Mouse (Mus musculus): Measurements from ENCODE around the gene Tdrkh. TPM values are rescaled to one million over a fixed set of nuclear protein-coding genes. Genes with fewer than 3 reads are reported as not detected.

Tdrkh gene
- polyA plus RNA-seq, 1 experiment from 2014 or later, result 11.9 TPM

DNA sequence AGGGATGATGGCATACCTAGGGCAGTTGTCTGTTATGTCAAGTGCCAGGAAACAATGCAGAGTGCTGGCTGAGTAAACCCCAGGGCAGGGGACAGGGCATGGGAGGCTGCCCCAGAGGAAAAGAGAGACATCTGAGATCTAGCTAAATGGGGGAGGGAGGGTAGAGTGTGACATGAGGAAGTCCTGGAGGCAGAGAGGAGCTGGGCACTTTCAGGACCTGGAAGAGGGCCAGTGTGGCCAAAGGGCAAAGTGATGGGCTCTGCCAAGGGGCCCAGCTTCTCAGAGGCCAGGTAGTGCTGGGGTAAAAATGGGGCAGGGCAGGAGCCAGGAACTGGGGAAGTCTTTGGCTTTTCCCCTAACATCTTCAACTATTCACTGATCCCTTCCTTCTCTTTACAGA, 38.4 kb upstream of the Tdrkh start:
- peaks cover 25% of the 10 kb centered on the region for H3K4me1 ChIP-seq (replicated peaks)
- no peak for ATAC-seq
- no peak overlapping the region for H3K9ac ChIP-seq
- H3K36me3 ChIP-seq, result no peaks in the 10 kb centered on the region
- H3K27me3 ChIP-seq (replicated peaks), result 0 out of 2 replicates have a peak, but pooled peaks cover 3% of the 10 kb centered on the region
- H3K4me2 ChIP-seq (replicated peaks), result no peak overlapping the region
- H3K4me3 ChIP-seq (replicated peaks), result no peak overlapping the region
- H3K27ac ChIP-seq, result no peak overlapping the region
- no peaks in the 10 kb centered on the region for H3K9me3 ChIP-seq

- Histone ChIP-seq H3K4me3 (replicated peaks) (no peak overlapping the region), H3K4me1 (replicated peaks) (peaks cover 25% of the 10 kb centered on the region), H3K27ac (no peak overlapping the region), H3K9me3 (no peaks in the 10 kb centered on the region), H3K27me3 (replicated peaks) (0 out of 2 replicates have a peak, but pooled peaks cover 3% of the 10 kb centered on the region), H3K36me3 (no peaks in the 10 kb centered on the region), H3K4me2 (replicated peaks) (no peak overlapping the region), H3K9ac (no peak overlapping the region)
- WGBS, result 79% methylated on average over 2 of the region's 2 CpGs
- ATAC-seq, result no peak
These were observed 37.9 kb upstream of the Tdrkh start for GRCm38 (mm10) chr3:94375146-94375545.

DNA sequence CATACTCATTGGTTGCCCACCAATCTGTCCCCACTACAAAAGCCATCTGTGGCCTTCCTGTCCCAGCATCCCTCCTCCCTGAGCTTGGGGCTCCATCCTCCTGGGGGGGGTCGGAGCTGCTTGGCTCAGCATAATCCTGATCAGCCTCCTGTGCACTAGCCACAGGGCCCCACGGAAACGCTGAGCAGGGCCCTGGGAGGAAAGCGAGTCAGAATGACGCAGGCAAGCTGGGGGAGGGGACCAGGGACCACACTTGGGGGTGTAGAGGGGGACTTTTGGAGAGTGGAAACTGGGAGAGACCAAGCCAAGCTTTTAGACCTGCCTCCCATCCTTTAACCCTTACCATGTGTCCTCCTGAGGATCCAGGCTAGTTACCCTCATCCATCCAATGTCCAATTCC, 37.2 kb upstream of the Tdrkh start:
- H3K9ac ChIP-seq, result no peak overlapping the region
- H3K36me3 ChIP-seq, result no peaks in the 10 kb centered on the region
- H3K4me2 ChIP-seq (replicated peaks), result no peak overlapping the region
- no peak overlapping the region for H3K27ac ChIP-seq
- H3K4me3 ChIP-seq (replicated peaks), result no peak overlapping the region
- 0 out of 2 replicates have a peak, but pooled peaks cover 3% of the 10 kb centered on the region for H3K27me3 ChIP-seq (replicated peaks)
- no peaks in the 10 kb centered on the region for H3K9me3 ChIP-seq
- H3K4me1 ChIP-seq (replicated peaks), result peaks cover 25% of the 10 kb centered on the region
- WGBS, result 53% methylated on average over 5 of the region's 5 CpGs
- ATAC-seq, result no peak

DNA sequence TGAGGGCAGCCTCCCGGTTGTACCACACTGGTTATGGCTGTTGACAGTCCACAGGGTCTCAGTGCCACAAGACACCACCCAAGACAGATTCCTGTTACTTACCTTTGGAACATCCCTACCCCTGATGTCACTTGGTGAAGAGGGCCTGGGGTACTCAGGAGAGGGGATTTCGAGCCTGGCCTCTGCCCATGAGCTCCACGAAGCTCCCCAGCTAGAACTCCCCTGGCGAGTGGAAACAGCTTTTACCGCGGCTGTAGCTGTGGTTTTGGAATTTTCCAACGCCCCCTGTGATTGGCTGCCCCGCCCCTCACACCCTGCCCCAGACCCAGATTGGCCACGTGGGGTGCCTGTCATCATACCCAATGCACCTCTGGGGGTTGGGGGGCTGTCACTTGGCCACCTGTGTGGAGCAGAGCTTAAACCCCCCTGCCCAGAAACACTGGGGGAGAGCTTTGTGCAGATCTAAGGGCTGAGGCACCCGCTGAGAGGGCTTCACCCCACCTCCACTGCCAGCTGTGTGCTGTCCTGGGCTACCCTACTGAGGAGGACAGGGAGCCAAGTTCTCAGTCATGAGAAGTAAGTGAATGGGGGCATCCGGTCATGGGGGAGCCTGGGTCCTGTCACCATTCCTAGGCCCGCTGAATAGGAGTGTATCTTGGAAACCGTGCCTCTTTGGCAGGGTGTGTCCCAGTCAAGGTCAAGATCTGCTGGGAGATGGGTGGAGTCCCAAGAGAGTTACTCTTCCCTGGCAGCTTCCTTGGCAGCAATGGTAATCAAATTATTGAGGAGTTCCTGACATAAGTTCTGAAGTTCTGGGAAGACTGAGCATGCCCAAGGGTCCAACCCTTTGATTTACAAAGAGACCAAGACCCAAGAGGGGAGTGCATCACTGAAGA, 35.8 kb upstream of the Tdrkh start:
- ATAC-seq, result no peak
- 0 out of 2 replicates have a peak, but pooled peaks cover 3% of the 10 kb centered on the region for H3K27me3 ChIP-seq (replicated peaks)
- H3K4me3 ChIP-seq (replicated peaks), result no peak overlapping the region
- no peak overlapping the region for H3K27ac ChIP-seq
- H3K4me1 ChIP-seq (replicated peaks), result peaks cover 17% of the 10 kb centered on the region
- no peaks in the 10 kb centered on the region for H3K36me3 ChIP-seq
- no peaks in the 10 kb centered on the region for H3K9me3 ChIP-seq
- WGBS, result 13% methylated on average over 13 of the region's 13 CpGs
- no peak overlapping the region for H3K9ac ChIP-seq
- H3K4me2 ChIP-seq (replicated peaks), result no peak overlapping the region

DNA sequence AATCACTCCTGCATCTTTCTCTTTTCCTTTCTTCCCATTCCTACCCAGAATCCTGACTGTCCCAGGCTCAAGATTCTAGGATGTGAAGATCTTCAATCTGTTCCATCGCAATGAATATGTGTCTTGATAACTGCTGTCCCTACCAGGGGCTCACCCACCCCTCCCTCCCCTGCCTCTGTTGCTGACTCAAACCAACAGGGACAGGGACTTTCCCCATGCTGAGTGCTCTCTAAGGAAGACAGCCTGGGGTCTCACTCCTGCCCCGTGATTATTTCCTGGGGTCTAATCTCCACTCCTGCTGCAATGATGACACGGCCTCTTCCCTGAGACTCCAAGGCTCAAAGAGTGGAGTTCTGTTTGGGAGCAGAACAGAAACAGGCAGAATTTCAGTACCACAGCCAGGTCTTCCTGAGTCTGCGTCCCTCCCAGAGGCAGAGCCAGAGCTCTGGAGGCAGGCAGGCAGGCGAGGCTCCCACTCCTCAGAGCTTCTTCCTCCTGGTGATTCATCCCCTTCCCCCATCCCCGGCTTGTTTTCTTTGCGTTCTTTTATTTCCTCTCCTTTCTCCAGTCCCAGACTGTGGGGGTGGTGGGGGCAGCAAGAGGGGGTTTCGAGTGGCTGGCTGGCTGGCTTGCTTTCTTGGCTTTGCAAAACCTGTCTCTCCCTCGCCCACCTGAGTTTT, 33.1 kb upstream of the Tdrkh start:
- WGBS, result 27% methylated on average over 9 of the region's 9 CpGs
- no peak for ATAC-seq
- Histone ChIP-seq H3K36me3 (no peaks in the 10 kb centered on the region), H3K27ac (no peak overlapping the region), H3K9me3 (no peaks in the 10 kb centered on the region), H3K4me1 (replicated peaks) (no peaks in the 10 kb centered on the region; the same call in 1 of the 2 replicates), H3K9ac (no peak overlapping the region), H3K27me3 (replicated peaks) (0 out of 2 replicates have a peak, but pooled peaks cover 3% of the 10 kb centered on the region), H3K4me3 (replicated peaks) (no peak overlapping the region), H3K4me2 (replicated peaks) (no peak overlapping the region)

GRCm38 (mm10) chr3:94382308-94382707, 30.8 kb upstream of the Tdrkh start:
- Histone ChIP-seq H3K4me3 (replicated peaks) (no peak overlapping the region), H3K4me1 (replicated peaks) (no peaks in the 10 kb centered on the region; the same call in 1 of the 2 replicates), H3K27me3 (replicated peaks) (no peaks in the 10 kb centered on the region), H3K36me3 (no peaks in the 10 kb centered on the region), H3K4me2 (replicated peaks) (no peak overlapping the region), H3K9me3 (no peaks in the 10 kb centered on the region), H3K9ac (no peak overlapping the region), H3K27ac (no peak overlapping the region)
- no peak for ATAC-seq
- WGBS, result 71% methylated on average over 5 of the region's 5 CpGs

GRCm38 (mm10) chr3:94383476-94383875, 29.6 kb upstream of the Tdrkh start:
- no peak overlapping the region for H3K4me2 ChIP-seq (replicated peaks)
- H3K4me1 ChIP-seq (replicated peaks), result no peaks in the 10 kb centered on the region; the same call in 1 of the 2 replicates
- no peaks in the 10 kb centered on the region for H3K27me3 ChIP-seq (replicated peaks)
- no peaks in the 10 kb centered on the region for H3K9me3 ChIP-seq
- H3K36me3 ChIP-seq, result no peaks in the 10 kb centered on the region
- H3K27ac ChIP-seq, result no peak overlapping the region
- H3K4me3 ChIP-seq (replicated peaks), result no peak overlapping the region
- 63% methylated on average over 3 of the region's 3 CpGs for WGBS
- no peak overlapping the region for H3K9ac ChIP-seq
- no peak for ATAC-seq

DNA sequence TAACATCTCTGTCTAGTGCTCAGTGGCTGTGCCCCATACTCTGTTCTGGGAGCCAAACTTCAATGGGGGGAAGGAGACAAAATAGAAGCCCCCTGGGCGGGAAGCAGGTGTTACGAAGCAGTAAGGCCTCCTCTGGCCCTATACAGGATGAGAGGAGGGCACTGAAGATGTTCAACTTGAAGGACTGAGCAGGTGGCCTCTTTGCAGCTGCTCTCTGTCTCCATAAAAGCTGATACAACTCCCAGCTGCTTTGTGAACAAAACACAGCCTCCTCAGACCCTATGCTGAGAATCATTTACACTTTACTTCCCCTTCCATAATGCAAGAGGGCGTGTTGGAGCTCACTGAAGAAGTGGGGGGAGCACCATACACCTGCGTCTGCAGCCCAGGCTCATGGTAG, 26.4 kb upstream of the Tdrkh start:
- H3K4me1 ChIP-seq (replicated peaks), result no peaks in the 10 kb centered on the region
- H3K4me2 ChIP-seq (replicated peaks), result no peak overlapping the region
- H3K27ac ChIP-seq, result no peak overlapping the region
- ATAC-seq, result no peak
- H3K36me3 ChIP-seq, result no peaks in the 10 kb centered on the region
- WGBS, result 55% methylated on average over 4 of the region's 4 CpGs
- no peaks in the 10 kb centered on the region; the same call in 1 of the 2 replicates for H3K27me3 ChIP-seq (replicated peaks)
- H3K4me3 ChIP-seq (replicated peaks), result no peak overlapping the region
- no peak overlapping the region for H3K9ac ChIP-seq
- no peaks in the 10 kb centered on the region for H3K9me3 ChIP-seq

- ATAC-seq, result no peak
- no peak overlapping the region for H3K27ac ChIP-seq
- WGBS, result 89% methylated on average over 10 of the region's 10 CpGs
- H3K36me3 ChIP-seq, result no peaks in the 10 kb centered on the region
- H3K9ac ChIP-seq, result no peak overlapping the region
- no peak overlapping the region for H3K4me2 ChIP-seq (replicated peaks)
- no peaks in the 10 kb centered on the region; the same call in 1 of the 2 replicates for H3K27me3 ChIP-seq (replicated peaks)
- no peaks in the 10 kb centered on the region for H3K9me3 ChIP-seq
- no peaks in the 10 kb centered on the region for H3K4me1 ChIP-seq (replicated peaks)
- no peak overlapping the region for H3K4me3 ChIP-seq (replicated peaks)
These were observed 25.7 kb upstream of the Tdrkh start for GRCm38 (mm10) chr3:94387391-94387790.

DNA sequence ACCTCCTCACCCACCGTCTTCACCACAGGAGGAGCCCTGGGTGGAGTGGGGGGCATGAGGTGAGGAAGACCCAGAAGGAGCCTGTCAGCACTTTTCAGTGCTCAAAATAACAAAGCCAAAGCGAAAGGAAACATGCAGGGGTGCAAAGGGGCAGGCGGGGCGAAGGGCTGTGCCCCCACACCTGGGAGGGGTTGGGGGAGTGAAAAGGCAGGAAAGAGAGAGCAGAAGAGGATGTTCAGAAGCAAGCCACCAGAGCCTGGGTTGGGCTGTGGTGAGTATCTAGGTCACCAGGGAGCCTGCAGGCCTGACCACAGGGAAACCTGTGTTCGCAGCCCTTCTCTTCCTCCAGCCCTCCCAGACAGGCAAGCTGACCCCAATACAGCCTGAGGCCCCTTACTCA, 25.0 kb upstream of the Tdrkh start:
- no peak overlapping the region for H3K4me3 ChIP-seq (replicated peaks)

GRCm38 (mm10) chr3:94389420-94389819, 23.7 kb upstream of the Tdrkh start:
- WGBS, result 93% methylated on average over 16 of the region's 16 CpGs
- no peaks in the 10 kb centered on the region for H3K9me3 ChIP-seq
- no peak overlapping the region for H3K4me2 ChIP-seq (replicated peaks)
- H3K36me3 ChIP-seq, result no peaks in the 10 kb centered on the region
- H3K27ac ChIP-seq, result no peak overlapping the region
- H3K9ac ChIP-seq, result no peak overlapping the region
- no peak for ATAC-seq
- no peaks in the 10 kb centered on the region; the same call in 1 of the 2 replicates for H3K27me3 ChIP-seq (replicated peaks)
- no peaks in the 10 kb centered on the region for H3K4me1 ChIP-seq (replicated peaks)
- H3K4me3 ChIP-seq (replicated peaks), result no peak overlapping the region

More for the DNA sequence above, 25.0 kb upstream of the Tdrkh start:
- WGBS, result 80% methylated on average over 5 of the region's 5 CpGs
- Histone ChIP-seq H3K27me3 (replicated peaks) (no peaks in the 10 kb centered on the region; the same call in 1 of the 2 replicates), H3K27ac (no peak overlapping the region), H3K36me3 (no peaks in the 10 kb centered on the region), H3K4me1 (replicated peaks) (no peaks in the 10 kb centered on the region), H3K9me3 (no peaks in the 10 kb centered on the region), H3K9ac (no peak overlapping the region), H3K4me2 (replicated peaks) (no peak overlapping the region)
- no peak for ATAC-seq

DNA sequence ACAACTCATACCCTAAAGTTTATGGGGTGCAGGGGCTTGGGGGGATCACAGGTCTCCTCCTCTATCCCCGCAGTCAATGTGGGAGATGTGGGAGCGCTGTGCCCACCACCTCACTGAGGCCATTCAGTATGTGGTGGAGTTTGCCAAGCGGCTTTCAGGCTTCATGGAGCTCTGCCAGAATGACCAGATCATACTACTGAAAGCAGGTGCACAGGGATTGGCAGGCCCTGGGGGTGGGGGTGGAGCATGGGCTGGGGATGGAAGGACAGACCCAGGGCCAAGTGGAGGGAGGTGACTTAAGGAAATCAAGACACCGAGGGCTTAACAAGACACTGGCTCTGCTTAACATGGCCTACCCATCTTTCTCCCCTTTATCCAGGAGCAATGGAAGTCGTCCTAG, 22.1 kb upstream of the Tdrkh start:
- Histone ChIP-seq H3K4me1 (replicated peaks) (no peaks in the 10 kb centered on the region), H3K9ac (no peak overlapping the region), H3K4me2 (replicated peaks) (no peak overlapping the region), H3K4me3 (replicated peaks) (no peak overlapping the region), H3K27me3 (replicated peaks) (no peaks in the 10 kb centered on the region; the same call in 1 of the 2 replicates), H3K9me3 (no peaks in the 10 kb centered on the region), H3K36me3 (no peaks in the 10 kb centered on the region), H3K27ac (no peak overlapping the region)
- WGBS, result 77% methylated on average over 5 of the region's 5 CpGs
- ATAC-seq, result no peak

All from intestine, embryonic 15.5 days (tissue).